17 mouse cellular contexts compared by ENCODE assay signal in the genomic region with DNA sequence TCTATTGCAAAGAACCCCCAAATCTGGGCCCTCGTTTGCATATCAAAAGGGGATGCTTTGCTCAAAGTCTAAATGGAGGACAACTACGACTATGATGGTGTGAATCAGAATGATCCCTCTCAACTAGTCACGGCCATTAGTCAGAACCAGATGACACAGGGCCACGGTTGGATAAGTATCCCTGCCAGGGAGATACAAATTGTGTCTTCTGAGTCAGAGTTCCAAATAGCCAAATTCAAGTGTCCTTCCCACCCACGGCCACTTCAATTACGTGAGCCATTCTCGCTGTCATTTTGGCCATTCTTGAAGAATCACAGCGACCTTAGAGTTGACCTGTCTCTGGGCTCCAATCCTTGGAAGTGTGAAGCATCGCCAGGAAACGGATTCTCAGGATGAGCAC.
"Had no signal": no experiment of that assay in that cellular context is flagged by ENCODE, and none has a peak within 500 bp of the region (broad histone marks: within the 10 kb centered on the region; RNA-seq: fewer than 3 reads in every experiment).

No protein-coding gene starts in this region.

- H3K4me1 ChIP-seq: limb, embryonic 15.5 days; stomach, embryonic 15.5 days had no signal

- H3K36me3 ChIP-seq: limb, embryonic 15.5 days; stomach, embryonic 15.5 days had no signal

- H3K9me3 ChIP-seq: limb, embryonic 12.5 days; limb, embryonic 15.5 days; lung, embryonic 15.5 days; stomach, embryonic 15.5 days had no signal

- H3K27ac ChIP-seq: left cerebral cortex, adult 2 months; limb, embryonic 12.5 days; limb, embryonic 15.5 days; liver, embryonic 14.5 days; lung, embryonic 15.5 days; stomach, embryonic 15.5 days had no signal

- H3K9ac ChIP-seq: limb, embryonic 12.5 days; limb, embryonic 15.5 days; liver, embryonic 14.5 days; lung, embryonic 15.5 days; stomach, embryonic 15.5 days had no signal

- H3K4me2 ChIP-seq: limb, embryonic 12.5 days; limb, embryonic 15.5 days; liver, embryonic 11.5 days; lung, embryonic 15.5 days; midbrain, embryonic 11.5 days; stomach, embryonic 15.5 days had no signal

- H3K4me3 ChIP-seq: left cerebral cortex, adult 2 months; limb, embryonic 12.5 days; limb, embryonic 15.5 days; lung, embryonic 15.5 days; stomach, embryonic 15.5 days had no signal

- DNase-seq: kidney, adult 9 months; kidney, postnatal 14 days; kidney, postnatal 4 days; layer of hippocampus, postnatal 36 days; lung, adult 18-20 months; lung, postnatal 10 days; lung, postnatal 4 days; midbrain, embryonic 14.5 days; thymus, postnatal 25 days had no signal

- H3K27me3 ChIP-seq: limb, embryonic 12.5 days; limb, embryonic 15.5 days; lung, embryonic 15.5 days; stomach, embryonic 15.5 days had no signal
